Mouse (Mus musculus) small intestine, adult 2 months (tissue): ENCODE results near the gene Gsn.

Source experiments
- CTCF ChIP-seq: fragments of 200-500 bp; IDR thresholded peaks from 2 replicates; pipeline ENCODE4 v1.5.1; 2012; ENCODE audit warnings: low read depth, mild to moderate bottlenecking, control low read depth, inconsistent platforms, low read length, moderate library complexity, mixed read lengths; ENCODE audit not compliant: insufficient replicate concordance, insufficient read length; ENCODE audit errors: extremely low read depth
- POLR2A ChIP-seq: fragments of 200-500 bp; IDR thresholded peaks from 2 replicates; pipeline ENCODE4 v1.6.1; 2012; ENCODE audit warnings: low read depth, mild to moderate bottlenecking, control low read depth, inconsistent platforms, low read length, moderate library complexity

DNA sequence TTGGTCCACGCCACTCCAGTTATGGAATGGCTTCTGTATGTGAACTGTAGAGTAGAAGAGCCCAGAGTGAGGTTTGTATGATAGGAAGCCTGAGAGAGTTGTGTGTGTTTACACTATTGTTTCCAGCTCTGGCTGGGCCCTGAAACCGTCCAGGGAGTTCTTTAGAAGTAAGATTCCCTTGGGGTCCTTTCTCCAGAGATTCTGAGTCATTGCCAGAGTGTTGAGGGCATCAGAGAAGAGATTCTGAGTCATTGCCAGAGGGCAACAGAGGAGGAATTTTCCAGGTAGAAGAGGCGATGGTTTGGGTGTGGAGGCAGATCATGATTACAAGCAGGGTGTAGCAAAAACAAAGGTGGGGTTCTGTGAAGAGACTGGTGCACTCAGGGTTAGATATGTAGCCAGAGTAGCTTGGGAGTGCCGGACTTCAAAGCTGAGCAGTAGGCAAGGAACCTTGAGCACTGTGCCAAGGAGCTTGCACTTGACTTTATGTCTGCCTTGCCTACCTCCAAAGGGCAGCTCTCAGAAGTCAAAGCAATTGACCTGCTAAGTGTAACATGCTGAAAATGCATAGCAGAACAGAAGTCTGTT lies 53.8 kb downstream of the Gsn start:
- TF ChIP-seq CTCF = no peak
- TF ChIP-seq POLR2A = no peak
